Mouse (Mus musculus) hindbrain, embryonic 15.5 days (tissue): ENCODE results near the gene Tulp4. TPM values are rescaled to one million over a fixed set of nuclear protein-coding genes. Genes with fewer than 3 reads are reported as not detected.
"Not testable (repeated sequence)": the region's sequence is repeated elsewhere in the genome, so short reads cannot be mapped to it uniquely, and the experiment has no call there.

Experiments
- ATAC-seq: fragments of 200-750 bp; cut with Nextera tagmentation; 2 replicates; pipeline ENCODE4 v1.8.0; 2017; ENCODE audit warnings: low read depth, moderate number of reproducible peaks, moderate TSS enrichment; ENCODE audit not compliant: low FRiP score
- H3K27ac ChIP-seq: fragments of 300-500 bp; sonication (generic); replicated peaks from 2 replicates; pipeline ENCODE4 v1.5.1; 2015; ENCODE audit warnings: mild to moderate bottlenecking, inconsistent platforms
- H3K27me3 ChIP-seq: fragments of 300-500 bp; sonication (generic); 2 replicates; pipeline ENCODE4 v1.6.1; 2015; ENCODE audit warnings: control low read depth, inconsistent platforms
- H3K36me3 ChIP-seq: fragments of 300-500 bp; sonication (generic); 2 replicates; pipeline ENCODE4 v1.6.1; 2015; ENCODE audit warnings: control low read depth, inconsistent platforms
- H3K4me1 ChIP-seq: fragments of 300-500 bp; sonication (generic); replicated peaks from 2 replicates; pipeline ENCODE4 v1.6.1; 2015; ENCODE audit warnings: control low read depth, inconsistent platforms
- H3K4me2 ChIP-seq: fragments of 300-500 bp; sonication (generic); 2 replicates; pipeline ENCODE4 v1.6.1; 2015; ENCODE audit warnings: moderate library complexity, mild to moderate bottlenecking, inconsistent platforms
- H3K4me3 ChIP-seq: fragments of 300-500 bp; sonication (generic); 2 replicates; pipeline ENCODE4 v1.5.1; 2015; ENCODE audit warnings: mild to moderate bottlenecking, inconsistent platforms
- H3K9ac ChIP-seq: fragments of 300-500 bp; sonication (generic); 2 replicates; pipeline ENCODE4 v1.6.1; 2015; ENCODE audit warnings: inconsistent platforms
- H3K9me3 ChIP-seq: fragments of 300-500 bp; sonication (generic); 2 replicates; pipeline ENCODE4 v1.6.1; 2016; ENCODE audit warnings: control low read depth, inconsistent platforms
- WGBS: fragments of 180-500 bp; shearing (Covaris S2); methylation state at CpG from one replicate; pipeline ENCODE4 v1.1.7; 2015; 5-methylcytosine and 5-hydroxymethylcytosine counted together
- microRNA-seq: library from miRNA; unstranded; fragments of <30 nt; microRNA quantifications from one replicate; pipeline ENCODE4, GENCODE M21; 2016
- polyA plus RNA-seq: library from polyadenylated mRNA; unstranded; fragments of >200 nt; fragmentation: Nextera tagmentation; extraction: Ambion mirVana; gene quantifications from 2 replicates; pipeline ENCODE4 v1.2.1, GENCODE M21; 2015

The Tulp4 gene
- polyA plus RNA-seq, 1 experiment from 2014 or later, result 120 TPM

DNA sequence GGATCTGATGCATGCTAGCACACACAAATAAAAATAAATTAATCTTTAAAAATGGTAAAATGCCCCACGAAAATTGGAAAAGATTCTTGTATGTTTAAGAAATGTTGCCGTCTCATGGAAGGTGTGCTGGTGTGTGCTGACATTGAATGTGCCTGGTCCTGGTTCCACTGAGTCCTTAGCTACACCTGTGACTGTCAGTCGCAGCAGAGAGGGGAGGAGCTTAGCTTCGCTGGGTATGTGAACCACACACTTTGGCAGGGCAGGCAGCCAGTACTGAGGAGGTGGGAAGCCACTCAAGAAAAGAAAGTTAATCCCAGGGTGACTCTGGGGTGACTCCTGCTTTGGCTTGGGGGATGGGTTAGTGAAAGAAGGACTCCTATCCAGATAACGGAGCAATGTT lies 187.6 kb downstream of the Tulp4 start:
- H3K4me1 ChIP-seq, H3K9ac ChIP-seq, H3K4me2 ChIP-seq, H3K9me3 ChIP-seq, H3K4me3 ChIP-seq, H3K27me3 ChIP-seq, ATAC-seq, H3K36me3 ChIP-seq, H3K27ac ChIP-seq: not testable (repeated sequence)
- no CpG with 5 or more reads among the region's 5 CpGs for WGBS

DNA sequence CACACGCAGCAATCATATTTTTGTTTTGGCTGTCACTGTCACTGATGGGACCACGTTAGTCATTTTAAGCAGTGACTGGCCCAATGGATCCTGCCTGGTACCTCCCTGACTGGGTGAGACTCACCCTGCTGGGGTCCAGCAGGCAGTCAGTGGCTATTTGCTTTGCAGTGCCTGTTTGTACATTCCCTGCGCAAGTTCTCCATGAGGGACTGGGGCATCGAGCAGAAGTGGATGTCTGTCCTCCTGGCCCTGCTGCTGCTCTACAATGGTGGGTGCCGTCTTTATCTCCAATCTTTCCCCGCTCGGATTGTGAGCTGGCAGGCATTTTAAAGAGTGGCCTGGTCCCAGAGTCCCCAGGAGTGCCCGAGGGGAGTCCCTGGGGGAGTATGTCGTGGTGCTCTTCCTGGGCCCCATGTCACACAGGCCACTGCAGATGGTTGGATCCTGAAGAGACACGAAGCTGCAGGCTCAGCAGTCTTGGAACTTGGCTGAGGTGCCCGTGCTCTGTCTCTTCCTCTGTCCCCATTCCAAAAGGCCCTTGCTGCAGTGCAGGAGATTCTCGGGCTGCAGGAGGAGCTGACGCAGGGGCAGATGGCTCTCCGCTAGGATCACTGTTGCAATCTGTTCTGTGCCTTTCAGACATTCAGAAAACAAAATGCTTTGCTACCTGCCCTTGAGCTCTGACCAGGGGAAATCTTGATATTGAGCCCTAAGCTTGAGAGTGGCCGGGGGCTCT lies 191.0 kb downstream of the Tulp4 start:
- H3K9me3 ChIP-seq, H3K4me2 ChIP-seq, ATAC-seq, H3K4me3 ChIP-seq, H3K4me1 ChIP-seq, H3K27ac ChIP-seq, H3K27me3 ChIP-seq, H3K9ac ChIP-seq, H3K36me3 ChIP-seq: not testable (repeated sequence)
- WGBS, result 85% methylated on average over 9 of the region's 15 CpGs

DNA sequence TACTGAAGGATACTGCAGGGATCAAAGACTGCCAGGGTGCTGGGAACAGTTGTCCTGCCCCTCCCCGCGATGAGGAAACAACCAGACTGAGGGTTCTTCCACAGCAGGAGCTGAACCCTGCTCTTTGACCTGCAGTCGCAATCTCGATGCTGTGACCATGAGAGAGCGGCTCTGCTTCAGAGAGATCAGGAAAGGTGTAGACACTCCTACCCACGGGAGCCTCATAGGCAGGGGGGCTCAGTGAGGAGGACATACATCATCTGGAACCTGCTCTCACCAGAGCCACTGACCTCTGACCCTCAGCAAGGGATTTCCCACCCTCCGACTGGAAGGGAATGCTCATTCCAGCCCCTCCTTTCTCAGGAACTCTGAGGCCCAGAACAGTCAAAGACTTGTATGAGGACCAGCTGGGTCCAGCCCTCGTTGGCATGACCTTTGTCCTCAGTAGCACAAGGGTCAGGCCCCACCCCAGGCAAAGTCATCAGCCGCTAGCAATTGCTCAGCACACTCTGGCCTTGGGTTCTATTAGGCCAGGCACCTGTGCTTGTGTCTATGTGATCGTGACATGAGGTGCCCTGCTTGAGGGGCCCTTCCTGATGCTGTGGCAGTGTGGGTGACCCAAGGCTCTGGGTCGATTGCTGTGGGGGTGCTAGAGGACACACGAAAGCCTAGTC lies 194.1 kb downstream of the Tulp4 start:
- H3K4me1 ChIP-seq, H3K4me3 ChIP-seq, H3K27ac ChIP-seq, H3K27me3 ChIP-seq, H3K9ac ChIP-seq, H3K4me2 ChIP-seq, ATAC-seq, H3K9me3 ChIP-seq, H3K36me3 ChIP-seq: not testable (repeated sequence)
- 71% methylated on average over 7 of the region's 12 CpGs for WGBS

Small RNA genes within 50 kb of the gene (microRNA-seq; reads per million reads assigned to microRNA genes)
- gene Gm22774, result not detected

Other genes starting within 250 kb of the Tulp4 start
- 1.5 and 1.7 TPM in 2 replicates for gene Synj2, start 165.2 kb upstream of the Tulp4 start, polyA plus RNA-seq
- gene Serac1, start 26.7 kb upstream of the Tulp4 start, polyA plus RNA-seq, result 11.9 and 12.7 TPM in 2 replicates
- 199 TPM in 2 replicates for gene Gtf2h5, start 26.7 kb upstream of the Tulp4 start, polyA plus RNA-seq
- gene Tmem181a, start 150.4 kb downstream of the Tulp4 start, polyA plus RNA-seq, result 53.2 and 58.4 TPM in 2 replicates
- 50.2 and 52.7 TPM in 2 replicates for gene Dynlt1a, start 211.1 kb downstream of the Tulp4 start, polyA plus RNA-seq